In genomic region chr5:146675006-146675886, GRCm38 (mm10) we compare ENCODE assay signal across 7 mouse cellular contexts.
DNase-seq lines count a peak whose midpoint lies in the region; ATAC-seq and TF ChIP-seq lines count a peak whose summit lies in the region.

No protein-coding gene starts in this region.

- H3K9ac ChIP-seq in intestine, embryonic 16.5 days (ENCODE audit: low read depth, low read length), result peak overlapping the region; percentile 61
- no peak overlapping the region for H3K9ac ChIP-seq in midbrain, embryonic 12.5 days (replicated peaks)

- ATAC-seq in intestine, embryonic 16.5 days, result peak; percentile 5; the same call in 1 of the 2 replicates
- ATAC-seq in midbrain, embryonic 12.5 days (ENCODE audit: low FRiP score, low read depth), result peak; percentile 50

- no peaks in the 10 kb centered on the region for H3K4me1 ChIP-seq in cortical plate, adult 2 months (ENCODE audit: control insufficient read depth, insufficient read depth, low read length)
- peaks cover 36% of the 10 kb centered on the region for H3K4me1 ChIP-seq in intestine, embryonic 16.5 days (ENCODE audit: control insufficient read depth, insufficient read depth, low read length)
- peaks cover 15% of the 10 kb centered on the region for H3K4me1 ChIP-seq in midbrain, embryonic 12.5 days
- H3K4me1 ChIP-seq in small intestine, adult 2 months (ENCODE audit: control insufficient read depth, insufficient read depth, insufficient read length, low read length), result peaks cover 29% of the 10 kb centered on the region

- no peak for TF ChIP-seq POLR2A in cortical plate, adult 2 months (IDR thresholded peaks at IDR 0.05; ENCODE audit: extremely low read depth, insufficient read depth, low read length)
- no peak for TF ChIP-seq POLR2A in small intestine, adult 2 months (IDR thresholded peaks at IDR 0.05; ENCODE audit: low read depth, low read length)

- H3K27me3 ChIP-seq in intestine, embryonic 16.5 days (replicated peaks; ENCODE audit: control insufficient read depth, insufficient read depth, low read length), result no peaks in the 10 kb centered on the region
- H3K27me3 ChIP-seq in midbrain, embryonic 12.5 days, result peaks cover 62% of the 10 kb centered on the region
- no peaks in the 10 kb centered on the region for H3K27me3 ChIP-seq in small intestine, adult 2 months (ENCODE audit: control insufficient read depth, insufficient read depth, low read length)

- no peaks in the 10 kb centered on the region for H3K36me3 ChIP-seq in intestine, embryonic 16.5 days (ENCODE audit: control insufficient read depth, insufficient read depth, low read length)
- H3K36me3 ChIP-seq in midbrain, embryonic 12.5 days, result no peaks in the 10 kb centered on the region
- H3K36me3 ChIP-seq in small intestine, adult 2 months (ENCODE audit: control insufficient read depth, insufficient read depth, low read length), result no peaks in the 10 kb centered on the region

- no peaks in the 10 kb centered on the region for H3K9me3 ChIP-seq in intestine, embryonic 16.5 days (ENCODE audit: control insufficient read depth, low read length)
- no peaks in the 10 kb centered on the region for H3K9me3 ChIP-seq in midbrain, embryonic 12.5 days

- TF ChIP-seq CTCF in cortical plate, adult 2 months (IDR thresholded peaks at IDR 0.05; ENCODE audit: extremely low read depth, insufficient read depth, low read length), result peak; percentile 96
- TF ChIP-seq CTCF in small intestine, adult 2 months (IDR thresholded peaks at IDR 0.05; ENCODE audit: extremely low read depth, insufficient read length, insufficient replicate concordance, low read depth, low read length), result peak; percentile 94

- no peak overlapping the region for H3K4me3 ChIP-seq in cortical plate, adult 2 months (ENCODE audit: insufficient read depth, low read length)
- no peak overlapping the region for H3K4me3 ChIP-seq in intestine, embryonic 16.5 days (ENCODE audit: low read length)
- H3K4me3 ChIP-seq in midbrain, embryonic 12.5 days, result no peak overlapping the region
- no peak overlapping the region for H3K4me3 ChIP-seq in small intestine, adult 2 months (ENCODE audit: low read depth, low read length)

- no peak overlapping the region for H3K27ac ChIP-seq in cortical plate, adult 2 months (ENCODE audit: insufficient read depth, low read length)
- H3K27ac ChIP-seq in intestine, embryonic 16.5 days (ENCODE audit: low read length), result peak overlapping the region; percentile 74
- H3K27ac ChIP-seq in midbrain, embryonic 12.5 days (replicated peaks), result no peak overlapping the region
- H3K27ac ChIP-seq in small intestine, adult 2 months (ENCODE audit: insufficient read depth, low read depth, low read length), result peak overlapping the region; percentile 64

- no peak overlapping the region for H3K4me2 ChIP-seq in intestine, embryonic 16.5 days (ENCODE audit: low read depth, low read length)
- no peak overlapping the region for H3K4me2 ChIP-seq in midbrain, embryonic 12.5 days (replicated peaks)

- intact Hi-C loops in gastrocnemius, postnatal 36 days (cut with DNase I), result loop anchor here (1.0 to 10.0 kb wide), 2 partner anchors 230 to 650 kb away; partner anchors contain the start of gene Urad
- intact Hi-C loops in left cerebral cortex, postnatal 4 days (cut with DNase I), result loop anchor here (10.0 kb wide), 1 partner anchor 100 kb away; no protein-coding TSS in a partner anchor

- 20% methylated on average over 19 of the region's 19 CpGs for WGBS in intestine, embryonic 16.5 days
- 22% methylated on average over 19 of the region's 19 CpGs for WGBS in midbrain, embryonic 12.5 days
- 16% methylated on average over 19 of the region's 19 CpGs for WGBS in small intestine, adult 2 months

- peak; percentile 54 to 88 for DNase-seq in adrenal gland, adult (ENCODE audit: inconsistent age in 2 of 2, low spot score in 1 of 2)
- peak; percentile 46 to 63 for DNase-seq in gastrocnemius, postnatal 36 days
- peak; percentile 62 for DNase-seq in left cerebral cortex, postnatal 4 days

Comparison
In these comparisons a context has a peak if more than half of its experiments do, and no peak if none do; other contexts are left out.
1. H3K27ac ChIP-seq: peak in intestine, embryonic 16.5 days (single experiment) and small intestine, adult 2 months (single experiment); none in cortical plate, adult 2 months (single experiment) and midbrain, embryonic 12.5 days (single experiment).
2. Peak in every context shown above with its lines, with median percentiles within 50 percentile points of each other: DNase-seq.